Mouse (Mus musculus): ENCODE measurements at regions not wholly inside any gene's neighbourhood (a gene's known extent, or its start where the extent isn't known, plus 50 kb on each side); places are given as distances from the start of the nearest gene placed in this dataset.
A peak's percentile ranks its signal among the peaks of the same experiment; 100 is the strongest.

DNA sequence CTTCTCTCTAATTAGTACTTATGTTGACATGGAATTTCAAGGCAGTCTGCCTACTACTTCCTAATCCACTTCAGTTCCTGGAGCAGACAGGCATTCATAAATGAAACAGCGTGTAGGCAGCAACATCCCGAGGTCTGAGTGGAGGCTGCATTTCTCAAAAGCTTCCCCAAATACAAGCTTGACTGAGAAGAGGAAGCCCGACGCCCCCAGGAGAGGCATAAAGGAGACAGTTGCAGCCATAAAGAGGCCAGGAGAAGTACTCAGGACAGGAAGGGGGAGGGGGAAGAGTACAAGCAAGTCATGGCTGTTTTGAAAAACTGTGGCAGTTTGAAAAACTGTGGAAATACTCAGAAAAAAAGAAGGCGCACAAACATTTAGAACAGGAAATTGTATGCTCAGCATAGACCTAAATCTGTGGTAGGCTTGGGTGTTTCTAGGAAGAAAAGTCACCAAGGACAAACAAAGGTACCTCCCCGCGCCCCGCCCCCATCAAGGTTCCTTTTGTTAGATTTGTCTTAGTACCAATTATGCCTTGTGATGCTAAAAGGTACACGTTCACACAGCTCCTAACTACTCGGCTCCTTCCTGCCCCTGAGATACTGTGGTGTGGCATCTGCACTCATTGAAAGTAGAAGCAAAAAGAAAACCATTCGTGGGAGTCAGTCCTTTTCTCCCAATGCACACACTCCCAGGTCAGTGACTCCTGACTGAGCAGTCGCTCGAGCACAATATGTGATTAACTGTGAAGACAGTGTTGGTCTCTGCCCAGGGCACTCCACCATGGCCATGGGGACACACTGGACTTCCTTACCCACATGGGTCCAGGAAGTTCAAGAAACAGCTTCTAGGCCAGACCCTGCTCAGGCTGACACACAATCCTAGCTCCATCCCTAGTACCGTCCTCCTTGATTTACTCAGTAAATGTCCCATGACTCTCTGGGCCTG is 89.7 kb upstream of the Intu start:
- Histone ChIP-seq H3K36me3 (ENCODE audit: control insufficient read depth, insufficient read depth, low read length) (no peaks in the 10 kb centered on the region), H3K4me2 (ENCODE audit: low read length) (no peak overlapping the region), H3K9me3 (ENCODE audit: control insufficient read depth, low read length) (no peaks in the 10 kb centered on the region), H3K4me1 (ENCODE audit: control insufficient read depth, insufficient read depth, low read depth, low read length) (peaks cover 3% of the 10 kb centered on the region; the same call in 1 of the 2 replicates), H3K27ac (ENCODE audit: low read depth, low read length) (no peak overlapping the region), H3K27me3 (replicated peaks; ENCODE audit: control insufficient read depth, insufficient read depth, low read length) (no peaks in the 10 kb centered on the region), H3K9ac (ENCODE audit: low read depth, low read length) (no peak overlapping the region), H3K4me3 (ENCODE audit: low read length) (no peak overlapping the region)
- no peak for ATAC-seq
- WGBS = 52% methylated on average over 14 of the region's 14 CpGs

DNA sequence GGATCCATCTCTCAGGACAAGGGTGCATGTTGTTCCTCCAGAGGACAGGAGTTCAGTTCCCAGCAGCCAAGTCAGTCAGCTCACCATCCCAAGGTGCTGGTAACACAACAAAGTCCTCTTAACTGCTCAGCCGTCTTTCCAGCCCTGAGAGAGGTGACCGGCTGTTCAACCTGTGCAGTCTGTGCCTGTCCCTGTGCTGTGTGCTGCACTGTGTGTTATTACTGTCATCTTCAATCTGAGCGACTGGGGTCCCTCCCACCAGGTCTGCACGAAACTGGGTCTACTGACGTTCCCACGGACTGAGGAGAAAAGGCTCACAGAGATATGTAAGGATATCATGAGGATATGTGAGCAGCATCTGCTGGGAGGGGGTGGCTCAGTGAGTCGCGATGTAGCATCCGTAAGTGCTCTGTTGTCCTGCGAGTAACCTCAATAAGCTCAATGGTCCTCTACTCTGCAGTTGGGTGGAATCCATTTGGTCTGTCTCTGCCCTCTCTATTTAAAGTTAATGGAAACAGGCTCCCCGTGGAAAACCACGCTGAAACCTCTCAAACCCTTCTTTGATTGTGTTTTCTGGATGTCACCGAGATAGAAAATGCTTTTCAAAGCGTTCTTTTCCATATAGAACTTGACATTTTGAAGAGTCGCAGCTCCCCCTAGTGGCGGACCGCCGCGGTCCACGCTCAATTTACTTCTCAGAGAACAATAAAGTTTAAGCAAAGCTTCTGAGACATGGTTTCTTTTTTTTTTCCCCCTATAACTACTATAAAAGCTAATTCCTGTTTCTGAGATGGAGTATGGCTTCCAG is 87.1 kb upstream of the Intu start:
- H3K4me3 ChIP-seq (ENCODE audit: low read length) = peak overlapping the region; percentile 19
- WGBS = 22% methylated on average over 20 of the region's 20 CpGs
- peak; percentile 88 for ATAC-seq
- no peaks in the 10 kb centered on the region for H3K36me3 ChIP-seq (ENCODE audit: control insufficient read depth, insufficient read depth, low read length)
- peaks cover 3% of the 10 kb centered on the region; the same call in 1 of the 2 replicates for H3K4me1 ChIP-seq (ENCODE audit: control insufficient read depth, insufficient read depth, low read depth, low read length)
- peak overlapping the region; percentile 19; the same call in 1 of the 2 replicates for H3K27ac ChIP-seq (ENCODE audit: low read depth, low read length)
- H3K9me3 ChIP-seq (ENCODE audit: control insufficient read depth, low read length) = no peaks in the 10 kb centered on the region
- H3K4me2 ChIP-seq (ENCODE audit: low read length) = peak overlapping the region; percentile 54
- no peaks in the 10 kb centered on the region for H3K27me3 ChIP-seq (replicated peaks; ENCODE audit: control insufficient read depth, insufficient read depth, low read length)
- peak overlapping the region; percentile 24 for H3K9ac ChIP-seq (ENCODE audit: low read depth, low read length)

DNA sequence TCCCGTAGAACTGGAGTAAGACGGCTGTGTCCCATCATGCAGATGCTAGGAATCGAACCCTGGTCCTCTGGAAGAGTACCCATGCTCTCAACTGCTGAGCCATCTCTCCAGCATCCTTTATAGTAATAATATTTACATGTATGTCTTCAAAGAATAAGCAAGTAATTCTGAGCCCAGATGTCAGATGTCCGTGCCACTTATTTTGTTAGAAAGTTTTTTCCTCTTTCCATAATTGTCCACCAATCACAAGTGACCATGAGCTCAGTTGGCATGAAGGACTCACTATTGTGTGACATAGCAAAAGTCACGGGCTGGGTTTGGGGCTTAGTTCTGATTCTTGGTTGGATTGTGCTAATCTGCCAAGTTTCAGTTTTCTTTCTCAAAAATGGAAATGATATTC is 78.1 kb upstream of the Intu start:
- no peak overlapping the region for H3K4me2 ChIP-seq (ENCODE audit: low read length)
- ATAC-seq = no peak
- no peaks in the 10 kb centered on the region for H3K36me3 ChIP-seq (ENCODE audit: control insufficient read depth, insufficient read depth, low read length)
- H3K27me3 ChIP-seq (replicated peaks; ENCODE audit: control insufficient read depth, insufficient read depth, low read length) = no peaks in the 10 kb centered on the region
- no peak overlapping the region for H3K27ac ChIP-seq (ENCODE audit: low read depth, low read length)
- WGBS = 89% methylated on average over 5 of the region's 5 CpGs
- no peak overlapping the region for H3K9ac ChIP-seq (ENCODE audit: low read depth, low read length)
- H3K4me3 ChIP-seq (ENCODE audit: low read length) = no peak overlapping the region
- no peaks in the 10 kb centered on the region for H3K9me3 ChIP-seq (ENCODE audit: control insufficient read depth, low read length)
- H3K4me1 ChIP-seq (ENCODE audit: control insufficient read depth, insufficient read depth, low read depth, low read length) = no peaks in the 10 kb centered on the region

DNA sequence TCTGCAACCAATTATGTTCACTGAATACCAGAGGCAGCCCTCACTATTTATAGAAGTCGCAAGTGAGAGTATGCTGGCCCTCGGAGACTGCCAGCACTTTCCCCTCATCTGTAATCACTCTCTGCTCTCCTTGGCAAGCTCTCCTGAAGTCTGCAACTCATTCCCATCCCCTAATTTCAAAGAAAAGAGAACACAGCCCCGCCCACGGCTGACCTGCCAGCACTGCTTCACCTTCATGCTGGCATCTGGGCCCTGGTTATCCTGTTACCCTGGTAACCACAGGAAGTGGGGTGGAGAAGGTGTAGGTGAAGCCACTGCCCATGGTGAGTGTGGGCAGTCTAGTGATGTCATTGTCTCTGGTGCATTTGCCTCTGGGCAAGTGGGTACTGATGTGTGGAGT is 77.5 kb upstream of the Intu start:
- ATAC-seq = no peak
- Histone ChIP-seq H3K9ac (ENCODE audit: low read depth, low read length) (no peak overlapping the region), H3K4me2 (ENCODE audit: low read length) (no peak overlapping the region), H3K36me3 (ENCODE audit: control insufficient read depth, insufficient read depth, low read length) (no peaks in the 10 kb centered on the region), H3K27me3 (replicated peaks; ENCODE audit: control insufficient read depth, insufficient read depth, low read length) (no peaks in the 10 kb centered on the region), H3K9me3 (ENCODE audit: control insufficient read depth, low read length) (no peaks in the 10 kb centered on the region), H3K27ac (ENCODE audit: low read depth, low read length) (no peak overlapping the region), H3K4me3 (ENCODE audit: low read length) (no peak overlapping the region), H3K4me1 (ENCODE audit: control insufficient read depth, insufficient read depth, low read depth, low read length) (no peaks in the 10 kb centered on the region)
- WGBS = 48% methylated on average over 4 of the region's 4 CpGs

DNA sequence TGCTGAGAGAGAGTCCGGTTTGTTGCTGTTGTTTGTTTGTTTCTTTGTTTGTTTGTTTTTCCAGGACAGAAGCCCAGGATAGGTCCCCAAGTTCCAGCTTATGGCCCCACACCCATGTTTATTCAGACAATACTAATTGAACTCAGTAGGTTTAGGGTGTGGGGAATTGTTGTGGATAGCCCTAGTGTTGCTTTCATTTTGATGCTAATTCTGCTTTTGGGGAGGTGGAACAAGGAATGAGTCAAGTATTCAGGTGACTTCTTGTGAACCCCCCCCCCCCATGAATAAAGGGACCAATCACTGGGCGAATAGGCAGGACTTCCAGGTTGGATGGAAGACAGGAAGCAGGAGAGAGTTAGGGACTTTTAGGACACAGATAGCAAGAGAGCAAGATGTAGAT is 75.0 kb upstream of the Intu start:
- H3K36me3 ChIP-seq (ENCODE audit: control insufficient read depth, insufficient read depth, low read length) = no peaks in the 10 kb centered on the region
- H3K4me2 ChIP-seq (ENCODE audit: low read length) = no peak overlapping the region
- no peak overlapping the region for H3K4me3 ChIP-seq (ENCODE audit: low read length)
- H3K4me1 ChIP-seq (ENCODE audit: control insufficient read depth, insufficient read depth, low read depth, low read length) = no peaks in the 10 kb centered on the region
- whole genome bisulfite sequencing = 75% methylated on average over 2 of the region's 2 CpGs
- H3K27me3 ChIP-seq (replicated peaks; ENCODE audit: control insufficient read depth, insufficient read depth, low read length) = no peaks in the 10 kb centered on the region
- no peak overlapping the region for H3K9ac ChIP-seq (ENCODE audit: low read depth, low read length)
- no peak for ATAC-seq
- H3K27ac ChIP-seq (ENCODE audit: low read depth, low read length) = no peak overlapping the region
- H3K9me3 ChIP-seq (ENCODE audit: control insufficient read depth, low read length) = no peaks in the 10 kb centered on the region

DNA sequence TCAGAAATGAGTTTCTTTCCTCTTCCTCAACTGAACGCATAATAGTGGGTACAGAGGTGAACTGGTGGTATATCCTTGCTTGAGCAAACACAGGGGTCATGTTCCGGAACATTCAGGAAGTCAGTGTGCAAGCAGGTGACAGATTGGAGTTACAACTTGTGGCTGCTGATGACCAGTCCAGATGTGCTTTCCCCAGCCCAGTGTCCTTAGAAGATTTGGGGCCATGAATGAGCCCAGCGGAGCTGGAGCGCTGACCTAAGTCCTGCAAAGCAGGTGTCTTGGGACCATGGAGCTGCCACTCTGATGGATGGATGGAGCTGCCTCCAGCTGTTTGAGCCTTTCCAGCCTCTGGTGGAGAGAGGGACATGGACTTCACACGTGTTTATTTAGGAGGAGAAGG is 72.6 kb upstream of the Intu start:
- H3K27me3 ChIP-seq (replicated peaks; ENCODE audit: control insufficient read depth, insufficient read depth, low read length) = no peaks in the 10 kb centered on the region
- no peak overlapping the region for H3K4me2 ChIP-seq (ENCODE audit: low read length)
- H3K4me1 ChIP-seq (ENCODE audit: control insufficient read depth, insufficient read depth, low read depth, low read length) = no peaks in the 10 kb centered on the region
- H3K36me3 ChIP-seq (ENCODE audit: control insufficient read depth, insufficient read depth, low read length) = no peaks in the 10 kb centered on the region
- ATAC-seq = no peak
- 86% methylated on average over 5 of the region's 5 CpGs for WGBS
- H3K4me3 ChIP-seq (ENCODE audit: low read length) = no peak overlapping the region
- H3K27ac ChIP-seq (ENCODE audit: low read depth, low read length) = no peak overlapping the region
- no peak overlapping the region for H3K9ac ChIP-seq (ENCODE audit: low read depth, low read length)
- H3K9me3 ChIP-seq (ENCODE audit: control insufficient read depth, low read length) = no peaks in the 10 kb centered on the region

DNA sequence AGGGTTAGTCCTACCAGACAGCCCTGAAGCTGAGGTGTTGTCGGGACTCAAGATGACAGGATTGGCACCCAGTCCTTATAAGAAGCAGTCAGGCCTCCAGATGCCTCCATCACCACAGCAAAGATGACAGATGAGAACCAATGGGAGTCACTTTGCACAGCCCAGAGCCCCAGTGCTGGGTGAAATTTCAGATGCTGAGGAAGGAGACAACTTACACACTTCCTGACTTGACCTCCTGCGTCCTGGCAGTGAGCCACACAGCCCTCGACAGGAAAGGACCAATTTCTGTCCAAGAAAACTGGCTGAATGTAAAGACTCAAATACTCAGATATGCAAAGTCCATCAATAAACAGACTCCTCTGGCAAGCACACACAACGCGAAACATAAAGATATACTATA is 67.6 kb upstream of the Intu start:
- H3K4me1 ChIP-seq (ENCODE audit: control insufficient read depth, insufficient read depth, low read depth, low read length) = no peaks in the 10 kb centered on the region
- H3K27me3 ChIP-seq (replicated peaks; ENCODE audit: control insufficient read depth, insufficient read depth, low read length) = no peaks in the 10 kb centered on the region
- no peaks in the 10 kb centered on the region for H3K36me3 ChIP-seq (ENCODE audit: control insufficient read depth, insufficient read depth, low read length)
- H3K9ac ChIP-seq (ENCODE audit: low read depth, low read length) = no peak overlapping the region
- no peak overlapping the region for H3K4me2 ChIP-seq (ENCODE audit: low read length)
- 83% methylated on average over 5 of the region's 5 CpGs for WGBS
- H3K4me3 ChIP-seq (ENCODE audit: low read length) = no peak overlapping the region
- no peak for ATAC-seq
- H3K27ac ChIP-seq (ENCODE audit: low read depth, low read length) = no peak overlapping the region
- no peaks in the 10 kb centered on the region for H3K9me3 ChIP-seq (ENCODE audit: control insufficient read depth, low read length)

DNA sequence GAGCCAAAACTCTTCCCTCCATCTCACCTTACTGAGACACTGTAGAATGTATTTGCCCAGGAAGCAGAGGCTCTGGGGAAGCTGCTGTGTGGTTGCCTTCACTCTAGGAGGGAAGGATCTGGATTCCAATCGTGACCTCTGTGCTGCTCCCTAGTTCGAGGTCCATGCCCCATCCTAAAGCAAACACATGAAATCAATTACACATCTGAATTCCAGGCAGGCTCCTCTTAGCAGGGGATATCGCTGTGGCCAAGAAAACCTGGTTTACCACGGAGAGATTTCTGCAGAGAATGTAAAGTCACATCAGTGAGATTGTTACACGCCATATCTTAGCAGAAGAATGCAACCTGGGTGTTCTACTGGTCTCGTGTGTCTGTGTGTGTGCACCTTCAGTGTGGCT is 61.0 kb upstream of the Intu start:
- no peaks in the 10 kb centered on the region for H3K4me1 ChIP-seq (ENCODE audit: control insufficient read depth, insufficient read depth, low read depth, low read length)
- no peak overlapping the region for H3K9ac ChIP-seq (ENCODE audit: low read depth, low read length)
- H3K27ac ChIP-seq (ENCODE audit: low read depth, low read length) = no peak overlapping the region
- H3K4me3 ChIP-seq (ENCODE audit: low read length) = no peak overlapping the region
- H3K27me3 ChIP-seq (replicated peaks; ENCODE audit: control insufficient read depth, insufficient read depth, low read length) = no peaks in the 10 kb centered on the region
- H3K9me3 ChIP-seq (ENCODE audit: control insufficient read depth, low read length) = no peaks in the 10 kb centered on the region
- ATAC-seq = no peak
- H3K4me2 ChIP-seq (ENCODE audit: low read length) = no peak overlapping the region
- H3K36me3 ChIP-seq (ENCODE audit: control insufficient read depth, insufficient read depth, low read length) = no peaks in the 10 kb centered on the region
- WGBS = 77% methylated on average over 6 of the region's 6 CpGs

DNA sequence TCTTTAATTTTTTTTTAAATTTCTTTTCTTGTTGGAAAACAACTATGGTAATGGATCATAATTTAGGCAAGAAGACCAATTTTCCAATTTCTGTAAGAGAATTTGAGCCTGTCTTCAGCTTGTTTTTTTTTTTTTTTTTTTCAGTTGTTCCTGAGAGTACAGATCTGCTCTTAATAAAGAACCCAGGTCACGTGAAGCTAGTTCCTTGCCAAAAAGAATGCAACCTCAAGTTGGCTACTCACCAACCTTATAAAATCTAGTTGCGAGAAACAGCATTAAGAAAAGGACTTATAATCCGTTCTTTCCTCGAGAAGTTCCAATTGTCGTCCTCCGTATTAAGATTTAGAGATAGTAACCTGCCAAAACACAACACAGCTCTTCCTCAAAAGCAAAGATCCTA is 58.3 kb upstream of the Intu start:
- ATAC-seq = no peak
- no peaks in the 10 kb centered on the region for H3K9me3 ChIP-seq (ENCODE audit: control insufficient read depth, low read length)
- no peaks in the 10 kb centered on the region for H3K36me3 ChIP-seq (ENCODE audit: control insufficient read depth, insufficient read depth, low read length)
- 86% methylated on average over 6 of the region's 6 CpGs for WGBS
- H3K27me3 ChIP-seq (replicated peaks; ENCODE audit: control insufficient read depth, insufficient read depth, low read length) = no peaks in the 10 kb centered on the region
- no peak overlapping the region for H3K9ac ChIP-seq (ENCODE audit: low read depth, low read length)
- H3K4me1 ChIP-seq (ENCODE audit: control insufficient read depth, insufficient read depth, low read depth, low read length) = no peaks in the 10 kb centered on the region
- no peak overlapping the region for H3K4me2 ChIP-seq (ENCODE audit: low read length)
- H3K4me3 ChIP-seq (ENCODE audit: low read length) = no peak overlapping the region
- H3K27ac ChIP-seq (ENCODE audit: low read depth, low read length) = no peak overlapping the region

All from hindbrain, embryonic 16.5 days (tissue).